9 mouse cellular contexts compared by ENCODE assay signal in the genomic region with DNA sequence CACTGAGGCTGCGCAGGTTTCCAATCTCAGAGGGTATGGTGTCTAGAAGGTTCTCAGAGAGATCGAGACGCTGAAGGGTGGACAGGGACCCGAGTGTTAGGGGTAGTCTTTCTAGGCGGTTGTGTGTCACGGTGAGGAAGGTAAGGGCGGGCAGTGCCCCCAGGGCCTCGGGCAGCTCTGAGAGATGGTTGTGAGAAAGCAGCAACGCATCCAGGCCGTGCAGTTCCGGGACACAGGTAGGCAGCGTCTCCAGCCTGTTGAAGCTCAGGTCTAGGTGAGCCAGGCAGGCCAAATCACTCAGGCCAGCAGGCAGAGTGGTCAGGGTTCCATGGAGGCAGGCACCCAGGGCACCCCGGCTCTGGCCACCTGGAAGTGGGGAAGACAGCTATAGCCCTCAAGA. TPM values are rescaled to one million over a fixed set of nuclear protein-coding genes. Genes with fewer than 3 reads are reported as not detected.
DNase-seq lines count a peak whose midpoint lies in the region; ATAC-seq and TF ChIP-seq lines count a peak whose summit lies in the region.
"Had no signal": no experiment of that assay in that cellular context is flagged by ENCODE, and none has a peak within 500 bp of the region (broad histone marks: within the 10 kb centered on the region; RNA-seq: fewer than 3 reads in every experiment).

No protein-coding gene starts in this region.

- no peak for TF ChIP-seq CTCF in midbrain, postnatal 0 days (IDR thresholded peaks at IDR 0.05)

- peak; percentile 47 for DNase-seq in cerebellum, adult 11-12 months
- no peak for DNase-seq in cerebellum, adult 9-10 months
- no peak for DNase-seq in midbrain, embryonic 10.5 days (ENCODE audit: low spot score)
- DNase-seq in midbrain, postnatal 0 days (ENCODE audit: low spot score), result no peak
- no peak for DNase-seq in gastrocnemius, adult 18-20 months (ENCODE audit: low spot score)
- DNase-seq in retina, postnatal 1 day, result no peak
- DNase-seq: adrenal gland, postnatal 10 days had no signal

- H3K4me1 ChIP-seq in midbrain, embryonic 10.5 days, result peaks cover 57% of the 10 kb centered on the region
- peaks cover 4% of the 10 kb centered on the region; the same call in 1 of the 2 replicates for H3K4me1 ChIP-seq in midbrain, postnatal 0 days (ENCODE audit: insufficient read depth, low read length)
- H3K4me1 ChIP-seq in hindbrain, embryonic 12.5 days, result peaks cover 25% of the 10 kb centered on the region
- peaks cover 36% of the 10 kb centered on the region for H3K4me1 ChIP-seq in midbrain, embryonic 13.5 days (replicated peaks)

- no peaks in the 10 kb centered on the region for H3K9me3 ChIP-seq in midbrain, embryonic 10.5 days (replicated peaks)
- H3K9me3 ChIP-seq in midbrain, postnatal 0 days (ENCODE audit: low read length), result no peaks in the 10 kb centered on the region
- no peaks in the 10 kb centered on the region for H3K9me3 ChIP-seq in hindbrain, embryonic 12.5 days (replicated peaks)
- no peaks in the 10 kb centered on the region for H3K9me3 ChIP-seq in midbrain, embryonic 13.5 days

- WGBS in midbrain, embryonic 10.5 days, result 96% methylated on average over 13 of the region's 13 CpGs
- 93% methylated on average over 13 of the region's 13 CpGs for WGBS in midbrain, postnatal 0 days
- WGBS in hindbrain, embryonic 12.5 days, result 94% methylated on average over 13 of the region's 13 CpGs
- WGBS in midbrain, embryonic 13.5 days, result 96% methylated on average over 13 of the region's 13 CpGs

- ATAC-seq in midbrain, postnatal 0 days (ENCODE audit: low FRiP score), result no peak
- no peak for ATAC-seq in hindbrain, embryonic 12.5 days (ENCODE audit: low FRiP score)
- ATAC-seq in midbrain, embryonic 13.5 days, result no peak

- H3K27ac ChIP-seq in midbrain, embryonic 10.5 days (replicated peaks), result peak overlapping the region; percentile 85
- no peak overlapping the region for H3K27ac ChIP-seq in midbrain, postnatal 0 days (ENCODE audit: low read depth, low read length)
- H3K27ac ChIP-seq in hindbrain, embryonic 12.5 days, result no peak overlapping the region
- H3K27ac ChIP-seq in midbrain, embryonic 13.5 days, result no peak overlapping the region

- H3K4me3 ChIP-seq in midbrain, embryonic 10.5 days, result peak overlapping the region; percentile 58
- no peak overlapping the region for H3K4me3 ChIP-seq in midbrain, postnatal 0 days (ENCODE audit: low read depth, low read length)
- H3K4me3 ChIP-seq in hindbrain, embryonic 12.5 days, result peak overlapping the region; percentile 39; the same call in 1 of the 2 replicates
- peak overlapping the region; percentile 37; the same call in 1 of the 2 replicates for H3K4me3 ChIP-seq in midbrain, embryonic 13.5 days (replicated peaks)

- peaks cover 52% of the 10 kb centered on the region for H3K36me3 ChIP-seq in midbrain, embryonic 10.5 days
- H3K36me3 ChIP-seq in midbrain, postnatal 0 days (ENCODE audit: insufficient read depth, low read length), result no peaks in the 10 kb centered on the region
- peaks cover 22% of the 10 kb centered on the region for H3K36me3 ChIP-seq in hindbrain, embryonic 12.5 days
- H3K36me3 ChIP-seq in midbrain, embryonic 13.5 days, result peaks cover 11% of the 10 kb centered on the region

- no peak overlapping the region for H3K4me2 ChIP-seq in midbrain, postnatal 0 days (ENCODE audit: low read depth, low read length, poor library complexity, severe bottlenecking)
- peak overlapping the region; percentile 72; the same call in 1 of the 2 replicates for H3K4me2 ChIP-seq in hindbrain, embryonic 12.5 days (replicated peaks)
- peak overlapping the region; percentile 58 for H3K4me2 ChIP-seq in midbrain, embryonic 13.5 days (replicated peaks)

- no peak overlapping the region for H3K9ac ChIP-seq in midbrain, postnatal 0 days (replicated peaks; ENCODE audit: low read length, poor library complexity, severe bottlenecking)
- H3K9ac ChIP-seq in hindbrain, embryonic 12.5 days, result peak overlapping the region; percentile 32
- H3K9ac ChIP-seq in midbrain, embryonic 13.5 days (replicated peaks), result peak overlapping the region; percentile 57; the same call in 1 of the 2 replicates

- no peaks in the 10 kb centered on the region for H3K27me3 ChIP-seq in midbrain, embryonic 10.5 days (ENCODE audit: low read depth, poor library complexity, severe bottlenecking)
- no peaks in the 10 kb centered on the region for H3K27me3 ChIP-seq in midbrain, postnatal 0 days (ENCODE audit: insufficient read depth, low read length)
- H3K27me3 ChIP-seq in hindbrain, embryonic 12.5 days, result no peaks in the 10 kb centered on the region
- no peaks in the 10 kb centered on the region for H3K27me3 ChIP-seq in midbrain, embryonic 13.5 days

RNA-seq across cellular contexts. Expression of a gene that starts 1.6 kb away (rescaled TPM):
- polyA plus RNA-seq in midbrain, embryonic 10.5 days (2016; fragmentation: Nextera tagmentation; extraction: Ambion mirVana), result 18.8 and 20.9 TPM in 2 replicates
- 1.4 and 1.6 TPM in 2 replicates for total RNA-seq in midbrain, postnatal 0 days (2014; rRNA removed)
- polyA plus RNA-seq in midbrain, postnatal 0 days (2015; fragmentation: Nextera tagmentation; extraction: Ambion mirVana), result 1.1 and 1.3 TPM in 2 replicates
- 10.8 and 11.6 TPM in 2 replicates for polyA plus RNA-seq in hindbrain, embryonic 12.5 days (2016; fragmentation: Nextera tagmentation; extraction: Ambion mirVana)
- polyA plus RNA-seq in midbrain, embryonic 13.5 days (2015; fragmentation: Nextera tagmentation; extraction: Ambion mirVana), result 6.3 and 7.1 TPM in 2 replicates
- total RNA-seq in gastrocnemius, adult 18-20 months (2021), result under 1 TPM; 0.09 to 0.14 TPM

RNA-seq across cellular contexts. Expression of a gene that starts 4.5 kb away (rescaled TPM):
- polyA plus RNA-seq in midbrain, embryonic 10.5 days (2016; fragmentation: Nextera tagmentation; extraction: Ambion mirVana), result 43.7 and 48.4 TPM in 2 replicates
- 148 and 152 TPM in 2 replicates for total RNA-seq in midbrain, postnatal 0 days (2014; rRNA removed)
- polyA plus RNA-seq in midbrain, postnatal 0 days (2015; fragmentation: Nextera tagmentation; extraction: Ambion mirVana), result 118 and 121 TPM in 2 replicates
- 54.8 and 62.1 TPM in 2 replicates for polyA plus RNA-seq in hindbrain, embryonic 12.5 days (2016; fragmentation: Nextera tagmentation; extraction: Ambion mirVana)
- 71.3 and 72.1 TPM in 2 replicates for polyA plus RNA-seq in midbrain, embryonic 13.5 days (2015; fragmentation: Nextera tagmentation; extraction: Ambion mirVana)
- 10 to 100 TPM; 18.2 to 21.3 TPM for total RNA-seq in gastrocnemius, adult 18-20 months (2021)

RNA-seq across cellular contexts. Expression of a gene that starts 5.0 kb away (rescaled TPM):
- polyA plus RNA-seq in midbrain, embryonic 10.5 days (2016; fragmentation: Nextera tagmentation; extraction: Ambion mirVana), result 905 and 1,135 TPM in 2 replicates
- 180 and 197 TPM in 2 replicates for total RNA-seq in midbrain, postnatal 0 days (2014; rRNA removed)
- 761 and 852 TPM in 2 replicates for polyA plus RNA-seq in midbrain, postnatal 0 days (2015; fragmentation: Nextera tagmentation; extraction: Ambion mirVana)
- polyA plus RNA-seq in hindbrain, embryonic 12.5 days (2016; fragmentation: Nextera tagmentation; extraction: Ambion mirVana), result 801 and 888 TPM in 2 replicates
- polyA plus RNA-seq in midbrain, embryonic 13.5 days (2015; fragmentation: Nextera tagmentation; extraction: Ambion mirVana), result 787 and 794 TPM in 2 replicates
- 100 to 1,000 TPM; 526 to 630 TPM for total RNA-seq in gastrocnemius, adult 18-20 months (2021)

RNA-seq across cellular contexts. Expression of a gene that starts 12.8 kb away (rescaled TPM):
- 15.2 and 17.5 TPM in 2 replicates for polyA plus RNA-seq in midbrain, embryonic 10.5 days (2016; fragmentation: Nextera tagmentation; extraction: Ambion mirVana)
- 6.5 and 7.0 TPM in 2 replicates for total RNA-seq in midbrain, postnatal 0 days (2014; rRNA removed)
- polyA plus RNA-seq in midbrain, postnatal 0 days (2015; fragmentation: Nextera tagmentation; extraction: Ambion mirVana), result 22.2 and 24.5 TPM in 2 replicates
- polyA plus RNA-seq in hindbrain, embryonic 12.5 days (2016; fragmentation: Nextera tagmentation; extraction: Ambion mirVana), result 16.2 and 19.1 TPM in 2 replicates
- 16.2 and 19.2 TPM in 2 replicates for polyA plus RNA-seq in midbrain, embryonic 13.5 days (2015; fragmentation: Nextera tagmentation; extraction: Ambion mirVana)
- total RNA-seq in gastrocnemius, adult 18-20 months (2021), result 100 to 1,000 TPM; 288 to 309 TPM

RNA-seq across cellular contexts. Expression of a gene that starts 12.9 kb away (rescaled TPM):
- polyA plus RNA-seq in midbrain, embryonic 10.5 days (2016; fragmentation: Nextera tagmentation; extraction: Ambion mirVana), result 8.9 and 15.1 TPM in 2 replicates
- 167 and 195 TPM in 2 replicates for total RNA-seq in midbrain, postnatal 0 days (2014; rRNA removed)
- 194 and 233 TPM in 2 replicates for polyA plus RNA-seq in midbrain, postnatal 0 days (2015; fragmentation: Nextera tagmentation; extraction: Ambion mirVana)
- 27.9 and 30.9 TPM in 2 replicates for polyA plus RNA-seq in hindbrain, embryonic 12.5 days (2016; fragmentation: Nextera tagmentation; extraction: Ambion mirVana)
- polyA plus RNA-seq in midbrain, embryonic 13.5 days (2015; fragmentation: Nextera tagmentation; extraction: Ambion mirVana), result 43.6 and 44.0 TPM in 2 replicates
- total RNA-seq in gastrocnemius, adult 18-20 months (2021), result under 1 TPM; 0.39 to 0.47 TPM
